Mouse (Mus musculus): ENCODE results near the gene Ets1.

The Ets1 gene

DNA sequence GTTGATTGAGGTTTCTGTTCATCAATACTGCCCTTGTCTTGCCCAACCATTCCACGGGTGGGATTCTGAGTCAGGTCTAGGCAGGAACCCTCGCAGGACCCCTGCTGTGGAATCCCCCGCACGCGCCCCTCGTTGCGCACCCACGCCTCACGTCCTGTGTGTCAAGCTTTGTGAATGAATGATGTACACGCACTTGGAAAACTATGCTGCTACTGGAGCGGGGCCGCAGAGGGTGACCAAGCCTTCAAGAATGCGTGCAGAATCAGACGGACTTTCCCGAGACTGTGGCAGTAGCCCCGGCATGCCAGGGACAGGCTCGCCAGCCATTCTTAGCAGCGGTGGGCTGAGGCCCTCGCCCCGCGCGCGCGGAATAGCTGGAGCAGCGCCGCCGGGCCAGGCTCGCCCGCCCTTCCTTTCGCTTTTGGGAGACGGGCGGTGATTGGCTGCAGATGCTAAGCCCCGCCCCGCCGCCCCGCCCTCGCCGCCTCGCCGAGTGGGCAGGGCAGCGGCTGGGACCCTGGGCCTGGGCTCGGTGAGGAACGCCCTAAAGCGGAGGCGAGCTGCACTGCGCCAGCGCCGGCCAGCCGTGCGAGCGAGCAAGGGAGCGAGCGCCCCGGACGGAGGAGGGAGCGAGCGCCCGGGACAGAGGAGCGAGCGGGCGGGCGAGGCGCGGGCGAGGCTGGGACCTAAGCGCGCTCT lies 59.6 kb downstream of the Ets1 start:
- peak; percentile 96 for DNase-seq (ENCODE audit: low read depth, low spot score)

DNA sequence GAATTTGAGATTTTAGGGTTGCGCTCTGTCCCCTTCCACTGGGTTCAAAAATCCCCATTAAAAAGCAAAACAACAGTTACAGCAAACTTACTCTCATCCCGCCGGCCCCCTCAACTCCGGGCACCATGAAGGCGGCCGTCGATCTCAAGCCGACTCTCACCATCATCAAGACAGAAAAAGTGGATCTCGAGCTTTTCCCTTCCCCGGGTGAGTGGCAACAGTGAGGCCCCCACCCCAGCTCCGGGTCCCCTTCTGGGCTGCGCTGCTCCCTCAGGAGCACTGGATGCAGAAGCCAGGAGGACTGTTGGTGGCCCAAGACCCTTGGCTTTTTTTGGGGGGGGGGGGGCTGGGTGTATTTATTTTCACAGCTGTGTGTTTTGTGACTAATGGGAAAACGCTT lies 60.2 kb downstream of the Ets1 start:
- no peak for DNase-seq (ENCODE audit: low read depth, low spot score)

DNA sequence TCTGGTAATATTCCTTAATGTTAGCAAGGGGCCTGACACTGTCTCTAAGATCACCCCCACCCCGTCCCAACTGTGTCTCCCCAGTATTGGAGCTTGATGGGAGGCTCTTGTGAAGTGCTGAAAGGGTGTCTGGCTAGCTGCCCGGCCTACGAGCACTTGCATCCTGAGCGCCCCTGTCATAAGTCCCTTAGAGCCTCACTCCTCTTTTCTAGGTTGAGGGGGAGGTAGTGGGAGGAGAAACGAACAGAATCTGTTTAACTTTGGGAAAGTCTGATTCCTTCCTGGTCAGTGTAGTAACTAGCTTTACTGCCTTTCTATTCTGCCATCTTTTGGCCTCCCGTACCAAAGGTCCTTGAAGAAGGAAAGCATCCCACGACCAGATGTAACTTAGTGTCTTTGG lies 60.7 kb downstream of the Ets1 start:
- DNase-seq (ENCODE audit: low read depth, low spot score) = peak; percentile 77

DNA sequence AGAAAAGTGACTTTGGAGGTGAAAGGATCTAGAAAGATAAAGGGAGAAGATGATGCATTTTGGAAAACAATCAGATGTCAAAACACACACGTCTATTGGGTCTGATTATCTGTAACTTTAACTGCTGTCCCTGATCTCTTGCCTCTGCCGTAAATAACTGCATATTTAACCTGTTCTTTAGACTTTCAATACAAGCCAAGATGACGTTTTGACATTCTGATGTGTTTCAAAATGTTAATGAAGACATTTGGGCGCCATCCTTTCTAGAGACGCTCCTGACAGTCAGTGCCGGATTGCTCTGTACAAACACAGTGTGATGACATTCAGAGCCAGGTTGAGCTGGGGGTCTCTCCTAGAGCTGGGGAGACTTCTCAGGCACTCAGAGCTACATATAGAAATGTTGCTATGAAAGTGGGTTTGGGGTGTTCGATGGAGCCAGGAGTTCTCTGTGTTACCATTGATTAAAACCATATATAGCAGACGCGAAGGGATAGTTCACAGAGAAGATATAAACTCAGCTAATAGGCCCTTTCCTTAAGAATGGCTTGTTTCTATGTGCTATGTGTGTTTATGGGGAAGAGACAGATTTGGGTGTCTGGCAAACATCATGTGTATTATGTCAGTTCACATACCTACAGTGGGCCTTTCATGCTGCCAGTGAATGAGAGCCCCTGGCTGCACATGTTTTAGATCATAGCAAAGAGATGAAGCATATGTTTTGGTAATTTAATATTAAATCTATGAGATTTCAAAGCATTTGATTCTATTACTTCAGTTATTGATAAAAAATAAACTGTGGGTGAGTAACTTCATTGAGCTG lies 61.5 kb downstream of the Ets1 start:
- peak; percentile 61 for DNase-seq (ENCODE audit: low read depth, low spot score)

DNA sequence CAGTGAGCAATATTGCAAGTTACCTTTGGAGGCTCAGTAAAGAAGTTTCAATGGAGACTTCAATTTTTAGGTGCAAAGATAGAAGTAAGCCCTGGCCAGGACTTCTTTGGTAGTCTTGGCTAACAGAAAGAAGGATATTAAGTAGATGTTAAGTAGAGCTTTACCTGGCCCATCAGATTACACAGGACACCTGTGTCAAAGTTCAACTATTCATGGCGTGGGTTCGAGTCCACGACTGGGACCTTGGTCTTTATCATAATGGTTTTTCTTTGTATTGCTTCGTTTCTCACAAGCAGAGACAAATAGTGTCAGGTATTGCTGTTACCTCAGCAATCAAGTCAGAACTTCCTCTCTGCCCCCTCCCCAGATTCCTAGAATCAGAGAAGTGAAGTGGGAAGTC lies 62.7 kb downstream of the Ets1 start:
- peak; percentile 57 for DNase-seq (ENCODE audit: low read depth, low spot score)

DNA sequence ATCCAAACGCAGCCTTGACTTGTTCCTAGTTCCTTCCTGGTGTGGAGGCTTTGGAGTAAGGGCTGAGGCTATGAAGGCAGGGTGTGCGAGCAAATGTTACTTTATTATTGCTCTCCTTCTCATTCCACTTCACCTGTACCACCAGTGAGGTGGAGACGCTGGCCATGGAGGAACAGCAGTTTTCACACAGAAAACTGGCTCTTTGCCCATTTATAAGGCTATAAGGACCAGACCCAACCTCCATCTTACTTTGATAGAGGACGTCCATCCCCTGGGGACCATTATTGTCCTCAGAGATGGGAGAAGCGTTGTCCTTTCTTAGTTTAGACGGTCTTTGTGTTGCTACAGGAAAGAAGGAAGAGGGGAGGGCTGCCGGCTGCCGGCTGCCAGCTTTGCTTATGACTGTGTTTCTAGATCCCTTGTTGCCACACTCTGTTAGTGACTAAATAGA lies 63.4 kb downstream of the Ets1 start:
- peak; percentile 67 for DNase-seq (ENCODE audit: low read depth, low spot score)

DNA sequence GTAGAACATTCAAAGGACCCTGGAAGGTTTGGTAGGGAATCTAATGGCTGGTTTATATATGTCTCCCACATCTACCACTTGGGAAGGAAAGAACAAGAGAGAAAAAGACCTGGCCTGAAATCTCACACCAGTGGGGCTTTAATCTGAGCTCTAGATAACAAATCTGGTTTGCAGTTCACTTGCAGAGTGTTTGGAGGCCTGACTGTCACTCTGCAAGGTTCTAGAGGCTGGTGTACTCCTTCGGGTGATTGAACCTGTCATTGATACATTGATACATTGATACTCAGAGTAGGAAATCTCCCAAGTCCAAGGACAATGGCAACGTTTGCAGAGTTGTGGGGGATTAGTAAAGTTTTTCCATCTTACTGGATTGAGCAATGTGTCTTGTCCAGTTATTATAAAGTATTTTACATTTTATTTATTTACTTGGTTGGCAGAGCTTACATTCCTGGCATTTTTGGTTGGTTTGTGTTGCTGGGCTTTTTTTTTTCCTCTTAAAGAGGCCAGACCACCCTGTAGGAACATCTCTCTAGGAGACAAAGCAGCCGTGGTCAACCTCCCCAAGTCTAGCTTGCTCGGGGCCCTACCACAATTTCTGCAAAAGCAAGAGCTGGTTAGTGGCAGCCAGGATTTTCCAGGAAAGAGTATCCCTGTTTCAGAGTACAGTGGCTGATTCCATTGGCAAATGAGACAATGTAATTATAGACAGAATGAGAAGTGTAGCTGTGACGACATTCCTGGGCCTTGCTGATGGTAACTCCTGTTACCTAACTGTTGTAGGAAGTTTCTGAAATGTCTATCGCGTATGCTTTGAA lies 64.3 kb downstream of the Ets1 start:
- DNase-seq (ENCODE audit: low read depth, low spot score) = peak; percentile 45

DNA sequence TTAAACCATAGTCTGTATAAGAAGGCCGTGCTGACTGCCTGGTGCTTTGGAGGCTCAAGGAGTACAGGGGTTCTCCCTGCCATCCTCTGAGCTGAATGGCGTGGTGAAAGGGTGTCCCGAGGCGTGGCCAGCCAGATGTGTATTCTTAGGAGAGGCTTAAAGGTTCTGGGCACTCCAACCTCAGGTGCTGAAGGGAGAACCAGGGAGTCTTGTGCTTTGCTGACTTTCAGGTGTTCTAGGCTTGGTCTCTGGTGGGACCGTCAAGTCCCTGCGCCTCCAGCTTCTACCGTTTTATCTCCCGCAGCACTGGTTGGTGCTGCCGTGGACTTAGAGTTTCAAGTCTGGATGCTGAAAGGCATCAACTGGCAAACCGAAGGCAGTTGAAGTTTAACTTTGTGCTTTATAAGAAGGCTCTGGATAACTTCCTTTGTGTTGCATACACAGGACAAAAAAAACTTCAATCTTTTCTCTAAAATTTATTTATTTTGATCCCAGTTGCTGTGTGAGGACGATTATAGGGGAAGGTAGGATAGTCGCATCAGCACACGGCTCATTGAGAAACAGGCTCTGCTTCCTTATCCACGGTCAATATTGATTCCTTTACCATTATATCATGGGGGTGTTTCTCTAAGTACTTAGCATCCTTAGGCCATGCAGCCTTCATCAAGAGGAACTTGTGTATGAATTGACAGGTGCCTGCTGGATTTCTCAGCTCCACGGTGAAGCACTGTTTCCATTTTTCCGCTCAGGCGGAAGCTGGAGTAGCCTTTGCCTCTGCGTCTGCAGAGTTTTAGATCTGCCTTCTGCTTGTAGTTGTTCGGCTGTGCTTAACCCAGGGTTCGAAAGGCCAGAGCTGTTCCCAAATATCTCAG lies 65.3 kb downstream of the Ets1 start:
- peak; percentile 63 for DNase-seq (ENCODE audit: low read depth, low spot score)

DNA sequence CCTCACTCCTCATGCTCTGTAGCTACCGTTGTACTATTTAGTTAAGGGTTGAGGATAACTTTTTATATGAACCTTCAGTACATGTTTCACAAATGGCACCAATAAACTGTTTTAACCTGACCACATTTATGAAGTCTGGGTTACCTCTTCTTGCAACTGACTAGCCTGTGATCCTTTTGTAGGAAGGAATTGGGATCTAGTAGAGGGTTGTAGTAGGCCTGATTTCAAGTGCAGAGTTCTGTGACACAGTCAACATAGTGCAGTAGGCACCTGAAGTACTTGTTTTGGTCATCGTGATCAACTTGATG lies 65.9 kb downstream of the Ets1 start:
- no peak for DNase-seq (ENCODE audit: low read depth, low spot score)

DNA sequence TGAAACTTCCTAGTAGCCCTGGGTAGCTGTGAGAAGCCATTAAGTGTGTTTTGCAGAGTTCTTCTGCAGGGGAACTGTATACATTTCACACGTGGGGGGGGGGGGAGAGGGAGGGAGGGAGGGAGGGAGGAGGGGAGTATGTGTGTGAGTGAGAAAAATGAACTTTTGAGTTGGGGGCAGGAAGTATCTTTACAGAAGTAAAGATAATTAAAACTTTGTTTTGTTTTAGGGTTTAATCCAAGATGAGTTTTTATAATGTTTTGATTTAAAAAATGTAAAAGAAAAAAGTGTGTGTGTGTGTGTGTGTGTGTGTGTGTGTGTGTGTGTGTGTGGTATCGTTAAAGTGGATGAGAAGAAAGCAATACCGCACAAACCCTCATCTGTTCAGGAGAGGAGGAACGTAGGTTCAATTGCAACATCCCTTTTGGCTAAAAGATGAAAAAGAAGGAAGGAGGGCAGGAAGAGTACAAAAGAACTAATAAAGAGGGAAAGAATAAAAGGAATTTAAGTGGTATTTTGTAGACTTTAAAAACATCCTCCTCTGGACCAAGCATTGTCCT lies 66.9 kb downstream of the Ets1 start:
- peak; percentile 69 for DNase-seq (ENCODE audit: low read depth, low spot score)

DNA sequence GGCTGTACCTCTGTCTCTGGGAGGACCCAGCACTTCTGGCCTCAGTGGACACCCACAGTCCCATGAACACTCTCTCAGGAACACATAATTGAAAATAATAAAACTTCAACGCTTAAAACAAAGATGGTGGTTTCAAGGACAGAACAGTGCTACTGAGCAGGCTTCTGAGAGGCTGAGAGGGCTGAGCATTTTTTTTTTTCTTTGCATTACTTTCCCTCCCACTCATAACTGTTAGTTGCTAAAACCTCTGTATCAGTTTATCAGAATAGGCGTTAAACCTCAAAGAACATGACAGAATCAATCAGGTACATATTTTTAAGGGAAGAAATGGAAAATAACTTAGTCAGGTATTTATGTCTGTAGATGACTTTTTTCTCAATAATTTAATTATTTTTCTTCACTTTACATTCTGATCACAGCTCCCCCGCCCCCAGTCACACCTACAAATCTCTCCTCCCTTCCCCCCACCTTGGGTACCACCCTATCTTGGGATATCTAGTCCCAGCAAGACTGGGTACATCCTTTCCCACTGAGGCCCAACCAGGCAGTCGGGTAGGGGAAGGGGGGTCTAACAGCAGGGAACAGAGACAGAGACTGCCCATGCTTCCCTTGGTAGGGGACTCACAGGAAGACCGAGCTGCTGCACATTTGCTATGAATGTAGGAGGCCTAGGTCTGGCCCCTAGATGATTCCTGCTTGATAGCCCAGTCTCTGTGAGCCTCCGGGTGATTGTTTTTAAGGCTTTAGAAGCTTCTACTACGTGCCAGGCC lies 68.1 kb downstream of the Ets1 start:
- DNase-seq (ENCODE audit: low read depth, low spot score) = peak; percentile 76

DNA sequence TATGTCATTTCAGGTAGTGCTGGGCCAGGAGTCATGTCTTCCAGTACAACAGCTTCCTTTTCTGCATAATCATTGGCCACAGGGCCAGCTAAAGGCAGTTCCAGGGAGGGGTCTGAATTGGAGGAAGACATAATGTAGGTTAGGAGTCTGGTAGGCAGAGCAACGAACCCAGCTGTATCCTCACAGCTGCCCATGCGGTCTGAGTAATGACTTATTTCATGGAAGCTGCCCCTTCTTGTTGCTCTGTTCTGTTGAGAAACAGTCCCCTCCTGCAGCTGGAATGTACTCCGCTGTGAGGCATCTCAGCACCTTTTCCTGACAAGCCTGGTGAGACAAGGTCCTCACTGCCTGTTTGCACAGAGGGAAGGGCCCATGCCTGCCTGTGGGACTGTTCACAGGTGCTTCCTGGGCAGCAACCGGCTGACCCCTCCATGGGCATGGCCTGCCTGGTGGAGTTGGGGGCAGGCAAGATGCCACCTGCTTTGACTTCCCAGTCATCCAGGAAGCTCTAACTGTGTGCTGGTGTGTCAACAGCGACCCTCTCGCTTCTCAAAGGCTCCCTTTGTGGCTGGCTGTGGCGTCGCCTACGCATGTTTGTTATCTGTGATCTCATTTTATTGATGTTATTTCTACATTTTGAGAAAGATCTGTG lies 69.9 kb downstream of the Ets1 start:
- peak; percentile 89 for DNase-seq (ENCODE audit: low read depth, low spot score)

DNA sequence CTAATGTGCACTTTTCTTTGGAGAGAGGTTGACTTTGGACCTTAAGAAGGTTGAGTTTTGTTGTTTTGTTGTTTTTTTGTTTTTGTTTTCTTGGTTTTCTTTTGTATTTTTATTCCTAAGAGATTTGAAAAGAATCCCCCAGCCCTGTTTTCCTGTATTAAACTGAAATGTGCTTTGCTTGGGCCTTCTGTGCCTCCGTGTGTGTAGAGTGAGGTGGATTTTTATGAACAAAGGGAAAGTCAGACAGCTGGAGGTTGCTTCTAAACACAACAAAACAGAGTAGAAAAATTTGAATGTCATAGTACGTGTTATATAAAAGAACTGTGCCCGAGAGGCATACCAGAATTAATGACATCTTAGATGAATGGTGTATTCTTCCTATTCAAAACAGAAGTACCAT lies 71.4 kb downstream of the Ets1 start:
- DNase-seq (ENCODE audit: low read depth, low spot score) = peak; percentile 35

DNA sequence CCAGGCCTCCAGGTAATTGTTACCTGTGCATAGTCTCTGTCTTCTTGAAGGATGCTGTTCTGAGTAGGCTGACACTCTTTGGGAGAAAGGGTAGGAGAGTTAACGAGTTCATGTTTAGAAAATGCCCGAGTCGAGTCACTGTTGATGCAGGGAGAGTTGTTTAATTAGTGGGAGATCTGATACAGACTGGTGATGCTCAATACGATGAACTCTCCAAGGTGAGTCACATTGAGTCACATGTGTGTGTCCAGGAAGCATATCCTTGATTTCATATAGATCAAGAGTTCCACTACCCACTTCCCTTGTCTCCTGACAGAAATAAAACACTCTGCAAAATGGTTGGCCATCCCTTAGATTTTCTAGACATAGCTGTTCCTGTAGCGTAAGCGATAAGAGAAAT lies 72.5 kb downstream of the Ets1 start:
- peak; percentile 57 for DNase-seq (ENCODE audit: low read depth, low spot score)

DNA sequence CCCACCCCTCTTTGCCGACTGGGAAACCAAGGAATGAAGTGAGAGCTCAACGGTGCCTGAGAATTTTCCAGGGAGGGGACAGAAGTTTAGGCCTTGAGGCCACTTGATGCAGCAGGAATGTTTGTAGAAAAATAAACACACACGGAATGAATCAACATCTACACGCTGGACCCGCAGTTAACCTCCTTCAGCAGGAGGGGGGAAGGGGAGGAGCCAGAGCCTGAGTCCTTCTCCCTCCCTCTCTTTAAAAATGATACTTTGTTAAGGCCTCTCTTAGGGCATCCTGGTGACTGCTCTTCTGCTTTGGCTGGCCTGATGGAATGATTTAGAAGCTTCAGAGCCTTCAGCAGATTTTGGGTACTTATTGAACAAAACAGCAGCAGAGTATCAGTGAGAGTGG lies 73.3 kb downstream of the Ets1 start:
- DNase-seq (ENCODE audit: low read depth, low spot score) = peak; percentile 75

DNA sequence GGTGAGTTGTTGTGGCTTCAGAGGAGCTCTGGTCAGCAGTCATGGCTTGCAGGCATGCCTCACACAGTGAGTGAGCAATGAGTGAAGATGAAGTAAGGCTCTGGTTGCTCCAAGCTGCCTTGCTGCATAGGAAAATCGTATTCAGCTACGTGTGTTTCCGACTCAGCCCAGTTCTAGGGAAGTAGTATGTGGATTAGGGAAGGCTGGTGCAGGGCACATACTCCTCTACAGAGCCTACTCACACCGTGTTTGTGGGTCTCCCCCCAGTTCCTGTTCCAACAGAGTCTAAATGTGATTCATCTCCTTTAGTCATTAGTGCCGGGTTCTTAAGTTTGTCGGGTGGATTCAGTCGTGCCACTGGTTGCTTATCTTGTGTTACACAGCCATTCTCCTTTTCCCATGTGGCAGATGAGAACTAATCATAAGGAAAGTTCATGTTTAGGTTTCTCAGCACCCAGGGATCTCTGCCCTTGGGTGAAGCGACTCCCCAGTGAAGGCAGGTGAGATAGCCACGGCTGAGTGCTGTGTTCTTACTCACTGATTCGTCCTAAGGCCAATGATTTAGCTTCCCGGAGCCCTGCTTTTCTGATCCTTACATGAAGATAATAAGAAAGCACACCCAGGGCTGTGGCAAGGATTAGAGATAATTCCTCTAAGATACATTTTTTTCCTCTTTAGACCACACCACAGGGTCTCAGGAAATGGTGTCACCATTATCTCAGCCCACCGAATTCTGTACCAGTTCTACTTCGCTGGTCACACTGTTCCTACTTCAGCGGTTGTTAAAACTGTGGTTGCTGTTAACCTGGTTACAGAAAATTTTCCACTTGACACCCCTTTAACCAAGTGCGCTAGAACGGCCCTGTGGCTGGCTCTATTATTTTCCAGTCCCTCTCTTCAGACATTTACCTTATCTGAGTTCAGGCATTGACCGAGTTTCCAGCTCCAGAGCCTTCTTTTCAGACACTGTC lies 74.0 kb downstream of the Ets1 start:
- peak; percentile 84 for DNase-seq (ENCODE audit: low read depth, low spot score)

DNA sequence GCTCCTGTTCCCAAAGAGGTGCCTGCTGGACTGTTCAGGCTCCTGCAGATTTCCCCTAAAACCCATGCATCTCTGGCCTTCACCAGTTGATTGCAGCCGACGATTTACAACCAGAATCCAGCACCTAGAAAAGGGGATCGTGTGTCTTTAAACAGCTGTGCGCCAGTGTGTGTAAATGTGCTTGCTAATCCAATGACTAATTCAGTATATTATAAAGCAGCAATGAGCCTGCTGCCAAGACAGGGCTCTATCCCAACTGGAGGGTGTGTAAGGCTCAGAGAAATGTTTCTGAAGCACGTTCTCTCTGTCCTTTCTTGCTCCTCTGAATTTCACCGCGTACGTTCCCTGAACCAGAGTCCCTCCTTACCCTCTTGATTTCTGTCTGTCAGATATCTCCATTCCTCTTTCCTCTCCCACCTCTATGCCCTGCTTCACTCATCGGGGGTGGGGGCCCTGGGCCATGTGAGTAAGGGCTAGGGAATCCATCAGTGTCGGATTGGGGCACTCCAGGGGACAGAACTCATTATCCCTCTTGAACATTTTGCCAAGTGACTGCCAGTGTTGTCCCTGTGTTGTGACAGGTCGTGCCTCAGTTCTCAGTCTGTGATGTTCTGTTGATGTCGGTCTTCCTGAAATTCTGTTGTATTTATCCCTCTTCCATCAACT lies 75.1 kb downstream of the Ets1 start:
- DNase-seq (ENCODE audit: low read depth, low spot score) = peak; percentile 25

DNA sequence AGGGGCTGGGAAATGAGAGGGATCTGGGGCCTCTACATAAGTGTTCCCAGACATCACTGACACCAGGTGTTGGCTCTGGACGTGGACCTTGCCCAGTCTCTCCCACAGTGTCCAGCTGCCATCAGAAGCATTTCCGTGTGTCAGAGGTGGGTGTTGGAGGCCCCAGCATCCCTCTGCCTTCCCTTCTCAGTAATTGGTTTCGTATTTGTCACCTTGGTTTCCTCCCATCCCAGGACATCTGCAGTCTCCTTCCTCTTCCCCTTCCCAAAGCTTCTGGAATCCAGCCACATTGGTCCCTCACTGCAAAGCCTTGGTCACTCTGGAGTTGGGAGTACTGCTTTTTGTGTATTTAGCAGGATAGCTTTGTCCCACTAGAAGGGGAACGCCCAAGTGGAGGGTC lies 75.7 kb downstream of the Ets1 start:
- DNase-seq (ENCODE audit: low read depth, low spot score) = peak; percentile 42

Measured in CD4-positive helper T cell, adult 2 months (primary cell).